Mouse (Mus musculus): Measurements from ENCODE around the gene Smc4.

The Smc4 gene

DNA sequence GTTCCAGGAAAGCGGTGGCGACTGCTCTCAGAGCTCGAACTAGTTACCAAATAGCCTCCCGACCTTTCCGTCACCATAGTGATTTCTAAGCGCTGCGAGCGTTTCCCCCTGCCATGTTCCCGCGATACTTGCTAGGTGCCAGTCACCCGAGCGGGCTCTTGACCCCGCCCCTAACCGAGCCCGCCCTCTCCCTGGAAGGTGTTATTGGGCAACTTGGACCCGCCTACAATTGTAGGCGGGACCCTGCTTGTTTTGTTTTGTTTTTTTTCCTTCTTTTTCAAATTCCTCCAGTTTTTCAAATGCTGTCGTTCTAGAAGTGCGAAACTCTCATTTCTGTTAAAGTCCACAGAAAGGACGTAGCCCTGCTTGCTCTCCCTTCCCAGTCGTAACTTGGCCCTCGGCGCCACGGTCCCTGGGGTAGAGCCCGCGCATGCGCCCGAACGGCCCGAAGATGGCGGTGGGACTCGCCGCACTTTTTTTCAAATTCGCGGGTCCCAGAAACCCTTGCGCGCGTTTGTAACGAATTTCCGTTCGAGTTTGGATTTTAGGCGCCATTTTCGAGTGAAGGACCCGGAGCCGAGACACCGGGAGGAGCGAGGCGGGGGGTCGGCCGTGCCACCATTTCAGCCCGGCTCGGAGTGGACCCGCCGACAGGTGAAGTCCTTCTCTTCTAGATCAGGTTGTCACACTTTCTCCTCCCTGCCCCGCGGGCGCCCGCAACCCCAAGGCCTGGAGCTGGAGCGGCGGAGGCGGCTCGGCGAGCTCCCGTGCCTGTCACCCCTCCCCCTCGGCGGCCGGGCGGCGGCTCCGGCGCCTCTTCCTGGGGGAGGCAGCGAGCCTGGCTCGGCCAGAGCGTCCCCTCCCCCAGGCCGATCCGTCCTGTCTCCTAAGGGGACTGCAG is at the start of gene Smc4, which contains the start of gene Ift80:
Gene Smc4 (plus strand): TSS at position 302 of the 901 bp plus-strand sequence.
Gene Ift80 (minus strand): TSS at position 134 of the 901 bp plus-strand sequence.
- peak; percentile 96 to 97 for DNase-seq (ENCODE audit: low spot score in 2 of 2)

DNA sequence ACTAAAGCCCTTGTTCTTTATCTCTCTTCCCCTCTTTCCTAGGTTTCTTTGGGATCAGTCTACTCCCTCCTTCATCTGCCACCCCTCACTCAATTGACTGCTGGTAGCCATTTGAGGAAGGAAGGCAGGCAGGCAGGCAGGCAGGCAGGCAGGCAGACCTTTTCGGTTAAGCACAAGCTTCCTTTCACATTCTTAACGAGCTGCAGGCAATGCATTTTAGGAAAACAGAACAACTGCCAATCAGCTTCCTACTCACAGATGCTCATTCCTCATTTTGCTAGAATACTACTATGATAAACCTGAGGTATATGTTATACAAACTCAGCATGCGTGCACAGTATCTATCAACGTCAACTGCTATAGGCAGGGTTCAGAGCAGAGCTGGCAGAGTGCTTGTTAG is 48.1 kb upstream of the Smc4 start:
- peak in 1 of 2 experiments; percentile 41 for DNase-seq (ENCODE audit: low spot score in 2 of 2)

DNA sequence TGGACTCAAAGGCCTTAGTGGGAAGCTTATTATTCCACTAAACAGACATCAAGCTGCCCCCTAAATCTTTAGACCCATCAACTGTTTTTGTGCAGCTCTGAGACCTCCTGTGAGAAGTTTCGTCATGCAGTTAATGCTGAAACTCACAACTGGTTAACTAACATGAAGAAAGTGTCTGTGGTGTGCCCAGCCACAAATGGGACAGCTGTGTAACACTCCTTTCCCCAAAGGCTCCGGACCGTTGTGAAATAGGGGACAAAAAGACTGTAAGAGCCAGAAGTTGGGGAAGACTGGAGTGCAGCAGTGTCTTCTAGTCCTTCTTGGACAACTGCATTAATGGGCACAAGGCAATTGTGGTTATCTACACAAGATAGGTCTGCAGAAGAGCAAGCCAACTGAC is 47.1 kb upstream of the Smc4 start:
- no peak for DNase-seq (ENCODE audit: low spot score in 2 of 2)

DNA sequence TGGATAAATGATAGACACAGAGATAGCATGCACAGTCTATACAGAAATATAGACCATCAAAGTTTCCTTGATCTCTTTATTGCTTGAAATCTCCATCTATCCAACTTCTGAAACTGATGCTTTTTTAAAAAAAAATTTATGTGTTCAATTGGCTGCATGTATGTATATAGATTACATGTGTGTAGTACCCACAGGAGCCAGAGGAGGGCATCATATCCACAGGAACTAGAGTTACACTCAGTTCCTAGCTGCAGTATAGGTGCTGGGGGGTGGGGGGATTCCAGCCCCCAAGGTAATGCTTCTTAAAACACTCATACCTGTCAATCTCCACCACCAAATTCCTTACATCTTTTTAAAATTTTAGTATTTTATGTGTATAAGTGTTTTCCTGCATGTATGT is 39.9 kb upstream of the Smc4 start:
- DNase-seq (ENCODE audit: low spot score in 2 of 2) = no peak

DNA sequence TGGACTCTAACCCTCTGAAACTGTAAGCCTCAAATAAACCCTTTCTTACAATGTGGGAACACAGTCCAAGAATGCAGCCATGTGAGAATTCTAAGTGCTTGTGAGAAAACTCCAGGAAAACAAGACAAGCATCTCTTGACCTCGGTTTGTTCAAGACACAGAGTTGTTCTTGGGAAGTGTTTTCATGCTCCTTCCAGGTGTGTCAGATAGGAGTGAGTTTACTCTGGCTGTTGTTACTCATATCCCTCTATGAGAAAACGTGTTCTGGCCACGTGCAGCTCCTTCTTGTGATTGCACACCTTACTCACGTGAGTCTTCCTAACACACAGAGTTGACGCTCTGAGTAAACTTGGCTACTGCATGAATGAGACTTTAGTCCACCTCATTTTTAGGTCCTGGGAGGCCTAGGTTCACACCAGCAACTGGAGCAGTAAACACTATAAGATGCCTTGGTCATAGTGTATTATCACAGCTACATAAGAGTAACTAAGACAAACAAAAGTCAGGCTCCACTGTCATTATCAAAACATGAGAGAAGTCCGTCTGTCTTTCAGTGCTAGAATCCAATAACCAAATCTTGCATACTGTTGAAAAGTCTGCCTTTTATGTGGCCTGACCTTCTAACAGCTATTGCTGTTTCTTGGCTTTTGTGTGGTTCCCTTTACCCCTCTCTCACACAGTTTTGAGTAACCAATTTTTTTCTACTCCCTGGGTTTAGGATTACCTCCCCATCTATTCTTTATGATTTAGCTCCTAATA is 37.8 kb upstream of the Smc4 start:
- no peak for DNase-seq (ENCODE audit: low spot score in 2 of 2)

DNA sequence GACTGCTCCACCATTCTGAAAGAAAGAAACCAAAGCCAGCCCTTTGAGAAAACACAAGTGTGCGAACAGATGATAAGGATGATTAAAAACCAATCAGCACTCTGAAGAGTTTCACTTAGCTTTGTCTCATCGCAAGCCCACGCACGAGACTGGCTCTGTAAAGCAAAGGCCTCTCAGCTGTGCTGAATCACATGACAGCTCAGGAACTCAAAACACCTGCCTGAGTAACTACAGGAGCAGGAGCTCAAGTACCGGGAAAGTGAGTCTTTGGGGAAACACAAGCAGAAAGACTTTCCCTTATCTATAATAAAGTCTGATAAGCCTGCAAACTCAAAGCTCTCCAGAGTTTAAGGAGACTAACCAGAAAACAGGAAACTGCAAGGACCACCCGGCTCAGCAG is 37.1 kb upstream of the Smc4 start:
- DNase-seq (ENCODE audit: low spot score in 2 of 2) = no peak

DNA sequence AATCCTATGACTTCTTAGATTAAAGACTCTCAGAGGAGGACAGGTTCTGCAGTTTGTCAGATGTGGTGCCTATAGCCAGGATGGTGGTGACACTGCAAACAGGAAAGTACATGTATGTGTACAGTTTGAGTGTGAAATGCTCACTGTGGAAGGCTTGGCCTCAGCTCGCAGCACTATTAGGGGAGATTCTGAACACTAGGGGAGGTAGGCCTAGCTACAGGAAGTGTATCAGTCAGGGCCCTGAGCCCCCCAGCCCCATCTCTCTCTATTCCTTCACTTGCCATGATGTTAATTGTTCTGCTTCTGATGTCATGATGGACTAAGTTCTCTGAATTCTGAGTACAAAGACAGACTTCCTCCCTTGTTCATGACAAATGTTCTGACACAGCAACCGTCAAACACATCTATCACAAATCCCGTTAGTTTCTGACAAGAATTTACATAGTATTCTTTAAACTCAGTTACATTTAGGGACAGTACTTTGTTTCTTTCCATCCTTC is 35.4 kb upstream of the Smc4 start:
- DNase-seq (ENCODE audit: low spot score in 2 of 2) = no peak

DNA sequence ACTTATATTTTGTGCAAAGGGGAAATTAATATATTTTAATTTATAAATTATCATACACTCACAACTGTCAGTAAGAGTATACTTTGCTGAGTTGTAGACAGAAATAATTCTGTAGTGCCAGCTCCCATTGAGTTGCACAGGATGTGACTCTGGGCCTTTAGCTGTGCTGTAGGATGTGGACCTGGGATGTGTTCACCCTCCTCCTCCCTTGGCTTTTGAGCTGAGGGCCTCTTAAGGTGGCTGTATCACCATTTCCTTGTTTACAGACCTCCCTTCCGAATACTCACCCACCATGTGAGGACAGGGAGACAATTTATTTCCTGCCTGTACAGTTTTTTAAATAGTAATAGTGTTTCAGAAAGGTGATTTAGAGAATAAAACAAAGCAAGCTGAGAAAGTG is 31.0 kb upstream of the Smc4 start:
- no peak for DNase-seq (ENCODE audit: low spot score in 2 of 2)

DNA sequence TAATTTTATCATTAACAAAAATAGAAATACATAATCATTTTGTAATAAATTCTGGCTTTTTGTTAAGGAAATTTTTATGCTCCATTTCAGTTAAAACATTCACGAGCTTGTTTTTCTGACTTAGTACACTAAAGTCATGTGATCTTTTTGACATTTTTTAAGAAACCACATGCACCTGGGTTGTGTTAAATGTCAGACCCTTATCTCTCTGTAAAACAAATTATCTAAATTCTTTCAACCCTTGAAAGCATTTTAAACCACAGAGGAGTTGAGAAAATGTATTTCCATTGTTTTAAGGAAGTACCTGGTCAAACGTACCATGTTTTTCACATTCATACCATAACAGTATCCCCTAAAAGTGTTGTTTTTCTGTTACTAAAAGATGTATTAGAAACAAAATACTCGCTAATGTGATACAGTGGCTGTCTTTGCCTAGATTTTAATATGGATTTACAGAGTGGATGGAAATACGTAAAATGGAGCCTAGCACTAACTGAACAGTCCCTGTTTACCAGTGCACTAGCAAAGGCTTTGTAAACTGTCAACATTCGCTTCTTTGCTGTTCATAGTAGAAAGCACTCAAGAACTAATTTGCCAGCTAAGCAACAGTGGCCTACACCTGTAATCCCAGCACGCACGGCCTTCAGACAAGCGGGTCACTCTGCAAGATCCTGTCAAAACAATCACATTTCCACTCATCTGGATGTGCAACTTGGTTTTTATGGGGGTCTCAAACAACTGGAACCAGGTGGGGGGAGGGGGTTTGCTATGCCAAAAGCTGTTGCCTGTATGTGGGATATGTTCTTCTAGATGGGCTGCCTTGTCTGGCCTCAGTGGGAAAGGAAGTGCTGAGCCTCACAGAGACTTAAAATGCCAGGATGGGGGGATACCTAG is 29.7 kb upstream of the Smc4 start:
- DNase-seq (ENCODE audit: low spot score in 2 of 2) = no peak

DNA sequence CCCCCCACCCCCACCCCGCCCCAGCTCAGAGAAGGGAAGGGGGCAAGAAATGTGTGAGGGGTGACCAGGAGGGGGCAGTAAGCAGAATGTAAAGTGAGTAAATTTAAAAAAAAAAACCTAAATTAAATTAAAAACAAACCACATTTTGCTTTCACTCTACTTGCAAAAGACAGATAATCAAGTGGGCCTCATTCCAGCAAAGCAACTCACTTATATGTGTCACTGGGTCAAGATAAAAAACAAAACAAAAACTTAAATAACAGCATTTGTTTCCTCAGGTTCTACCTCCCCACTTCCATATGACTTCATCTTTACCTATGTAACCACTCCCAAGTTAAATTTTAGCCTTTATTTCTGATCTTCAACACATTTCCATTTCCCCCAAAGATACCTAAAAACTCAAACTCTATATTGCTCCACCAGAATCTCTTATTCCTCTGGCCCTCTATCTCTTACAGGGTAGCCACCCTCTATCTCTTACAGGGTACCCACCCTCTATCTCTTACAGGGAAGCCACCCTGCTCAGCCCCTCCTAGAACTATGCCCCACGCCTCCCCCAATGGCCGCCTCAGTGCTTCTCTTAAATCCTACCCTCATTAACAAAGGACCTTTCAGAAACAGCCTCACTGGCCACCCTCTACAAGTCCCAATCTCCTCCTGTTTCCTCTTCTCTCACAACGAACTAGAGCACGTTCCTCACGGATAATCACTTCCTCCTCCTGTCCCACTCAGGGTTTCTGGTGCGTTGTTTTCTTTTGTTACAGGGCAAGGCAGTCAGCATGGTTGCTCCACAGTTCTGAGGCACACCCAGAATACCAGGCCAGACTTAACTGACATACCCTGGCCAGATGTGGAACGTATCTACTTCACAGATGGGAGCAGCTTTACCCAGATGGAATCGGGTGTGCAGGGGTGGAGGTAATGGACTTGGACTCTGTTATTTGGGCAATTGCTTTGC is 28.7 kb upstream of the Smc4 start:
- no peak for DNase-seq (ENCODE audit: low spot score in 2 of 2)

DNA sequence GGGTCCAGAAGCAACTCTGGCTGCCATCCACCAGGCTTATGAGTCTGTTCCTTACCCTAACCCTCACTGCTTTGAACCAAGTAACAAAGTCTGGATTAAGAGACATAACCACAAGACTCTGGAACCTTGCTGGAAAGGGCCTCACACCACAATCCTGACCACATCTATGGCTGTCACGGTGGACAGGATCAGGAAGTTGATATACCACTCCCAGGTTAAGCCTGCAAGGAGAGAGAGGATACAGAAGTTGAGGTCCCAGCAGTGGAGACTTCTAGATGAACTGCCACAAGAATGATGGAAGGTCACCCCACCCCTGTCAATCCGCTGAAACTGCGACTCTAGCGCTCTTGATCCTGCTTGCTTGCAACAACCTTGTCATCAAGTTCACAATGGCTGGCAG is 26.8 kb upstream of the Smc4 start:
- no peak for DNase-seq (ENCODE audit: low spot score in 2 of 2)

DNA sequence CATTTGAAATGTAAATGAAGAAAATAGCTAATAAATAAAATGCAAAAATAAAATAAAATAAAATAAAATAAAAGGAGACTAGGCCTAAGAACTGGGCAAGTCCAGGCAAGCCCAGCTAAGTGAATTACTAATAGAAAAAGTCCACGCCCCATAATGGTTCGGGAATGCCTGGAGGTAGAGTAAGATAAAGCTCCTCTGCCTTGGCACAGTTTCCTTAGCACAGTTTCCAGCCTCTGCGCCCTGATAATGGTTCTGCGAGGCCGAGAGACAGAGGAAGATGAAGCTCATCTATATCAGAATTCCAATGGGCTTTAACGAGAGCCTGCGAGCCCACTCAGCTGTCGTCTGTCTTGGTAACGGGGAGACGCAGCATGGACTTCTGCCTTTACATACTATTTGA is 25.4 kb upstream of the Smc4 start:
- no peak for DNase-seq (ENCODE audit: low spot score in 2 of 2)

DNA sequence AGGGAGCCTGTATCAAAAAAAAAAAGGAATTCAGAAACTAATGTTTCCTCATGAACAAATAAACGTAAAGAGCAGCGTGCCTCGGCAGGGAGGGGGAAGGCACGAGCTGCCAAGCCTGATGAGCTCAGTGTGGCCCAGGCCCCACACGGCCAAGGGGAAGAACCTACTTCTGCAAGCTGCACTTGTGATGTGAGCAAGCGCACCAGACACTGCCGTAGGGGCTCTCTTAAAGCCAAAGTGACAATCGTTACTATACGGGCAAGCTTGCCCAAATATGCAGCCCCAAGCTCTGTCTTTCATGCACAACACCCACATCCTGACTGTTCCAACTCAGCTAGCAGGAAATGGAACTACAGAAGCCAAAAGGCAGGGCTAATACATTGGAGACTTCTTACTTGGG is 23.6 kb upstream of the Smc4 start:
- no peak for DNase-seq (ENCODE audit: low spot score in 2 of 2)

DNA sequence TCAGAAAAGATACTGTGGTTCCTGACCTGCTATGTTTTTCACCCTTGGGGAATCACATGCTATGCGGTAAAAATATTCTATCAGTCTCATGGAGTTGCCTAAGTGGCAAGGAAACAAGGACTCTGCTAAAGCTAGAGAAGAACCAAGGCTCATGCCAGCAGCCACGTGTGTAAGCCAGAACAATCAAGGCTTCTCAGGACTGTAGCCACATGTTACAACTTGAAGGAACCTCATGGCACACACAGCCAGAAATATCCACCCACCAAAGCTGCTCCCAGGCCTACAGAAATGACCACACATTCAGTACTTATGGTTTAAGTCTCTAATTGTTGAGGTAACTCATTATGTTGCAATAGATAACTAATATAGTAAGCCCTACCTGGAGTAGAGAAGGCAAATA is 18.0 kb upstream of the Smc4 start:
- DNase-seq (ENCODE audit: low spot score in 2 of 2) = no peak

DNA sequence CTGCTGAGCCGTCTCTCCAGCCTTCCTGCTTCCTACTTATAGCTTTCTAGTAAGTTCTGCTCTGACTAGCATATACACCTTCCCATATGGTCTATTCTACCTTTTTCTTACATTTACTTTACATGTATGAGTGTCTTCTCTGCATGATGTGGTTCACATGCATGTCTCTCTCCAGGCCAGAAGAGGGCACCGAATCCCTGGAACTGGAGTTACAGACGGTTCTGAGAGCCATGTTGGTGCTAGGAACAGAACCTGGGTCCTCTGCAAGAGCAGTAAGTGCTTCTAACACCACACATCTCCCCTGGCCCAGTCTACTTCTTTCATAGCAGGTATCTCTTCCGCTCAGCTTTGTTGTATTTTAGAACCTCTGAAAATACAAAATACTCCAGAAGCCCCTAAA is 1.8 kb upstream of the Smc4 start:
- no peak for DNase-seq (ENCODE audit: low spot score in 2 of 2)

DNA sequence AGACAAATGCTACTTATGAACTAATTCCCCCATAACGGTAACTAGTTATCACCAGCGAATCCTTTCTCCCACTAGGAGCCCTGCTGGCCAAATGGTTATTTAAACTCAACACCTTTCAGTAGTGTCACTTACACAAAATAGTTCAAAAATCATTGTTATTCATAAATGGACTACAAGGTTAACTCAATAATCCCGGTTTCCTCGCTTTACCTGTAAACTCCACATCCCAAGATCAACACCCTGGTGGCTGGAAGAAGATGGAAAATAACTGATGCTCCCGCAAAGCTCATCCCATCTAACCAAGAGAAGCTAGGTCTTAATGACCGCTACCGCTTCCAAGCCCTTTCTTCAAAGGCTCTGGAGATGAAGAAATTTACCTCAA is 492 bp upstream of the Smc4 start:
- peak in 1 of 2 experiments; percentile 1 for DNase-seq (ENCODE audit: low spot score in 2 of 2)

DNA sequence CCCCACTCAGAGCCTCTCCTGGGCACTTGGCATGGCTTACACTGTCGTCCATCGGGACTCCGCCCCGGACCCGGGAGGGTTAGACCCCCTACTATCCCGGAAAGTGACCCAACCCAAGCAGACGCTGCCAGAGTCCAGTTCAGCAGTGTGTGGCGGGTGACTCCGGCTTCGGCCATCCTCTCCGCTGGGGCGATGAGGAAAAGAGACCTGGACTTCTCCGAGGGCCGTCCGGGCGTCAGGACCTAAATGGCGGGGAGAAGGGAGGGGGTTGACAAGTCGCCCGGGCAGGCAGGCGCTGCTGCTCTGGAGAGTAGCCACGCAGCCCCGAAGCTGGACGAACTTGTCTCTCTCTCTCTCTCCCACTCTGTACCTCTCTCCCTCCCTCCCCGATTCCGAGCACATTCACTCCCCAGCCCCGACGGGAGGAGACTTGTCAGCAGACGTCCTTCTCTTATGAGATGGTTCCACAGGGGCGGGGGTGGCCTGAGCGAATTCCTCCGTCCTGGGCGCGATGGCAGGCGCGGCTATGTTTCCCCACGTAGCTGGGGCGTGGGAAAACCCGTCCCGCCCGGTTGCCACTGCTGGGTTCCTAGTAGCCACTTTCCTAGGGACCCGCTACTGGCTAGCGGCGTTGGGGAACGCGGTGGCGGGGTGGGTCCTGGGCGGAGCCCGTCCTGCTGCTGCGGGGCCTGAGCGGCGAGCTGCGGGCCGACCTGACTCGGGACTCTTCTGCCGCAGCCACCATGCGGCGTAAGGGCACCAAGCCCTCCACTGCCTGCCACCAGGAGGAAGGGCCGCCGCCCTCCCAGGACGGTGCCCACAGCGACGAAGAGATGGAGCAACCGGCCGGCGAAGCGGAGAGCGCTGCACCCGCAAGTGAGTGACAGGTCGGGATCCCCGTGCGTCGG is 1.1 kb downstream of the Smc4 start:
- DNase-seq (ENCODE audit: low spot score in 2 of 2) = peak; percentile 7 to 19

DNA sequence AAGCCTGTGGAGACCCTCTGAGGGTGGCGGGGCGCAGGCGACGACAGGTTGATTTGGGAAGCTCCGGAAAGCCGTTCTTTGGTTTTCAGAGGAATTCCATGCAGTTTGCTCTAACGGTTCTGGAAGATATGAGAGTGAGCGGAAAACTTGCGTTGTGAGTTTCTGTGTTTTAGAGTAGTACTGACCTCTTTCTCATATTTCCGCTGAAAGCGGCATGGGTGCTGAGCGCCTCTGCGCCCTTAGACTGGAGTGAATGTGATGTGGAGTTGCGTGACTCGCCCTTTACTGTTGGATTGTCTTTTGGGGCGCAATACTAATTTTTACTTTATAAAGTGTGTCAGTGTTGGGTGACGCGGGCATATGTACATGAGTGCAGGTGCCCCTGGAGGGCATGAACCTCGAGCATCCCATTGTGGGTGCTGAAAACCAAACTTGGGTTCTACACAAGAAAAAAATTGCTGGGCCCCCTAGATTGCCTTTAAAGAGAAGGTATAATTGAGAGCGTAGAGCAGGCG is 1.8 kb downstream of the Smc4 start:
- peak in 1 of 2 experiments; percentile 4 for DNase-seq (ENCODE audit: low spot score in 2 of 2)

DNA sequence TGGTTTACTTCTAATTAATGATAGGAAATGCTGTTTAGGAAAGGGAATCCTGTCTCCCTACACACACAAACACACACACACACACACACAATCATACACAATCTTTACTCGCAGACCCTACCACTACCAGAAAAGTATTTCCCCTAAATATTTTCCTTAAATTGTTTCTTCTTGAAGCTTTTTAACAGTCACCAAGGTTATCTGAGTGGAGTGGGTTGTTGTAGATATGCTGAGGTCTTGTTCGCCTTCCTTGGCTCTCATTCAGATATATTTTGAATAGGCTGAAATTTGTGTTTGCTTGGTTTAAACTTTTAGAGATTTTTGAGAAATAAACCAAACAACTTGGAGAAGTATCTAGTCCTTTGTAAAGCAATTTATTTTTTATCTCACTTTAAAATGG is 4.3 kb downstream of the Smc4 start:
- DNase-seq (ENCODE audit: low spot score in 2 of 2) = no peak

All from frontal cortex, postnatal 36 days (tissue).